Mouse (Mus musculus) CD4-positive, CD25-positive, alpha-beta regulatory T cell, adult 2 months (primary cell): ENCODE results near the gene Irx6.
A peak's percentile ranks its signal among the peaks of the same experiment; 100 is the strongest.

Source experiments
- DNase-seq: peaks from one replicate; pipeline ENCODE4 v3.0.0-alpha.2; 2012; ENCODE audit warnings: low read depth, low spot score

Gene Irx6

GRCm38 (mm10) chr8:92674244-92675128 is at the start of gene Irx6:
TSS of gene Irx6 (plus strand) at chr8:92674288.
- DNase-seq: no peak

- DNase-seq: no peak
These were observed 45.1 kb upstream of the Irx6 start for GRCm38 (mm10) chr8:92628711-92629650.

GRCm38 (mm10) chr8:92633199-92633598 is 40.9 kb upstream of the Irx6 start:
- no peak for DNase-seq

GRCm38 (mm10) chr8:92640820-92641219 is 33.3 kb upstream of the Irx6 start:
- DNase-seq: no peak

GRCm38 (mm10) chr8:92646637-92647036 is 27.5 kb upstream of the Irx6 start:
- DNase-seq: peak; percentile 3

- no peak for DNase-seq
These were observed 9.9 kb upstream of the Irx6 start for GRCm38 (mm10) chr8:92664207-92664606.

GRCm38 (mm10) chr8:92670236-92670635 is 3.9 kb upstream of the Irx6 start:
- DNase-seq: no peak

- no peak for DNase-seq
These were observed 3.4 kb upstream of the Irx6 start for GRCm38 (mm10) chr8:92670656-92671195.

- DNase-seq: no peak
These were observed 2.2 kb upstream of the Irx6 start for GRCm38 (mm10) chr8:92671892-92672291.

- DNase-seq: no peak
These were observed 987 bp upstream of the Irx6 start for GRCm38 (mm10) chr8:92673101-92673500.

- DNase-seq: no peak
These were observed 389 bp upstream of the Irx6 start for GRCm38 (mm10) chr8:92673555-92674243.

GRCm38 (mm10) chr8:92678407-92678806 is 4.3 kb downstream of the Irx6 start:
- DNase-seq: no peak

GRCm38 (mm10) chr8:92697361-92697760 is 23.3 kb downstream of the Irx6 start:
- no peak for DNase-seq

- no peak for DNase-seq
These were observed 24.3 kb downstream of the Irx6 start for GRCm38 (mm10) chr8:92698411-92698810.

- DNase-seq: no peak
These were observed 25.9 kb downstream of the Irx6 start for GRCm38 (mm10) chr8:92699922-92700540.

- DNase-seq: no peak
These were observed 29.3 kb downstream of the Irx6 start for GRCm38 (mm10) chr8:92703375-92703774.

- no peak for DNase-seq
These were observed 32.2 kb downstream of the Irx6 start for GRCm38 (mm10) chr8:92706311-92706710.

- DNase-seq: no peak
These were observed 39.2 kb downstream of the Irx6 start for GRCm38 (mm10) chr8:92713286-92713685.

GRCm38 (mm10) chr8:92717418-92717817 is 43.3 kb downstream of the Irx6 start:
- DNase-seq: no peak

- DNase-seq: no peak
These were observed 44.0 kb downstream of the Irx6 start for GRCm38 (mm10) chr8:92718057-92718456.
